Mouse (Mus musculus): ENCODE data around the gene Zfp609.

- TF ChIP-seq CTCF (IDR thresholded peaks at IDR 0.05; ENCODE audit: low read depth, low read length) (no peak), POLR2A (IDR thresholded peaks at IDR 0.05; ENCODE audit: extremely low read depth, insufficient read depth, low read length) (no peak)
Measured at GRCm38 (mm10) chr9:65696337-65696736, 131.0 kb downstream of the Zfp609 start.
